Mouse (Mus musculus): ENCODE measurements around the gene Rabggta.
"Not testable (repeated sequence)": the region's sequence is repeated elsewhere in the genome, so short reads cannot be mapped to it uniquely, and the experiment has no call there.

The Rabggta gene

DNA sequence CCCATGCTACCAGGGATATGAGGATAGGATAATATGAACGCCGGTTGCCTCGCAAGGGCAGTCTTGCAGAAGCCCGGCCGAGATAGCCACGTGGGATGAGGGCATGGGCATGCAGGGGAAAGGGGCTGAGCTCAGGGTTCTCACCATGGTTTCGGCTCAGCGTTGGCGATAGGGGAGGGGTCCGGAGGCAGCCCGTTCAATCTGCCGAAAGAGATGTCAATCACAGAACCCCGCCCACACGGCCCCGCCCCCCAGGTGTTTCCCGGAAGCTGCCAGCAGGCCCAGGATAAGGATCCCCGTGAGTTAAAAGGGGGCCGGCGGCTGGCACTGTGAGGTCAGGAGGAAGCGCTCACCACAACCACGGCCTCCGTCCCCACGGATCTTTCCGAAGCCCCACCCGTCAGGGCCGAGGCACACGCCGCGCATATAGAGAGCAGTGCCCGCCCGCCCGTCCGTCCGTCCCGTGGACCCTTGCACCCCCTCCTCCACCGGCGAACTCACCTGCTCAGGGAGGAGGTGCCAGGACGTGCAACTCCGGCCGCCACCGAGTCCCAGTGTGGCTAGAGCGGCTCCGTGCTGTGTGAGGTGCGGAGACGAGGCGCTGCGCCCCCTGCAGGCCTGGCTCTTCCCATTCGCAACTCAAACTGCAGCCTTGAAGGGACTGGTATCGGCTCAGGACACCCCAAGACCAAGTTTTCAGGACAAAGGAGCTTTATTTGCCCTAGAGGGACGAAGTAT is at the start of gene Rabggta:
Rabggta (minus strand) TSS at position 564 of the 738 bp plus-strand sequence.
- in situ Hi-C loops (cut with MboI, MseI) = loop anchor here (25.0 kb wide), 1 partner anchor 840 kb away; no protein-coding TSS in a partner anchor

GRCm38 (mm10) chr14:55769087-55769703 is 47.1 kb upstream of the Rabggta start:
- in situ Hi-C loops (cut with MboI, MseI) = no loop called here

DNA sequence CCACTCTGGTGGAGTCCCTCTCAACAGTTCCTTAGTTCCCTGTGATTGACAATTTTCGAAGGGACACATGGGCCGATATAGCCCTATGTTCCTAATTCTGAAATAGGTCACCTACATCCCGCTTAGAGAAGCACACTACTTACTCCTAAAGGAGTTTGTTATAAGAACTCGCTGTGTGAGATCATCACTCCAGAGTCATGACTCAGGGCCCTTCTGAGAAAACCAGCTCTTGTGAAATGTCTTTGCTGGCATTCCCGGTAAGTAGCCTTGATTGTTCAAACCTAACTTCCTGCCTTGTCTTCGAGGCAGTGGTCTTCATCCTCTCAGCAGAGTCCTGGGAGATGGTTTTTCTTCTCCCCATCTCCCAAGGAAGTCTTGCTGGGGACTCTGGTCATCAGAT is 46.5 kb upstream of the Rabggta start:
- in situ Hi-C loops (cut with MboI, MseI) = no loop called here

DNA sequence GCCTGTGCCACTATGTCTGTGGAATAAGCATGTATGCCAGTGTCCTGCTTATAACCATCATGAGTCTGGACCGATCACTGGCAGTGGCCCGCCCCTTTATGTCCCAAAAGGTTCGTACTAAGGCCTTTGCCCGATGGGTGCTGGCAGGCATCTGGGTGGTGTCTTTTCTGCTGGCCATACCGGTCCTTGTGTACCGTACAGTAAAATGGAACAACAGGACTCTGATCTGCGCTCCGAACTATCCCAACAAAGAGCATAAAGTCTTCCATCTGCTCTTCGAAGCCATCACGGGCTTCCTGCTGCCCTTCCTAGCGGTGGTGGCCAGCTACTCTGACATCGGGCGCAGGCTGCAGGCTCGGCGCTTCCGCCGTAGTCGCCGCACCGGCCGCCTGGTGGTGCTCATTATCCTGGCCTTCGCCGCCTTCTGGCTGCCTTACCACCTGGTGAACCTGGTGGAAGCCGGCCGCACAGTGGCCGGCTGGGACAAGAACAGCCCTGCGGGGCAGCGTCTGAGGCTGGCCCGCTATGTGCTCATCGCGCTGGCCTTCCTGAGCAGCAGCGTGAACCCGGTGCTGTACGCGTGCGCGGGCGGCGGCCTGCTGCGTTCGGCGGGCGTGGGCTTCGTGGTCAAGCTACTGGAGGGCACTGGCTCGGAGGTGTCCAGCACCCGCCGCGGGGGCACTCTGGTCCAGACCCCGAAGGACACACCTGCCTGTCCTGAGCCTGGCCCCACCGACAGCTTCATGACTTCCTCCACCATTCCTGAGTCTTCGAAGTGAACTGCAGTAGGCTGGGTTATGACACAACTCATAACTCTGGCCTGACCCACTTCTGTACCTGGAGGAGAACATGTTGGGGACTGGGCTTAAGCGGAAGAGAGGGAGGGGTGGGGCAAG is 45.7 kb upstream of the Rabggta start:
- in situ Hi-C loops (cut with MboI, MseI) = no loop called here

DNA sequence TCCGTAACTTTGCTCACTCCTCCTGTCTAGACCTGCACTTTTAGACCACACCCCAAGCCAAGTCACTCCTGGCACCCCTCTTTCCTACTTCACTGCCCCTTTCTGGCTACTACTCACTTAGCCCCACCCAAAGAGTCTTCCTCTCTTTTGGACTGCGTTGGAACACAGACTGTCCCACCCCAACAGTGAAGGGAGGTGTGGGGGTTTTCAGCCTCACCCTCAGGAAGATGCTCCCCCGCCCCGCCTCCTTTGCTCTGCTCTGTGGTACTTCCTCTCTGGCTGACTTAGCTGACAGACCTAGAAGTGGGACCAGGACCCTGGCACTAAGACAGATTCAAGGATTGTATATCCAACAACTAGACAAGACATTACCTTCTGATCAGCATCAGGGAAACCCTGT is 43.6 kb upstream of the Rabggta start, which contains the start of gene Ltb4r1:
Ltb4r1 (plus strand) TSS at position 267 of the 400 bp plus-strand sequence.
- in situ Hi-C loops (cut with MboI, MseI) = no loop called here

GRCm38 (mm10) chr14:55763166-55763565 is 41.1 kb upstream of the Rabggta start:
- in situ Hi-C loops (cut with MboI, MseI) = no loop called here

GRCm38 (mm10) chr14:55762001-55762821 is 40.1 kb upstream of the Rabggta start:
- in situ Hi-C loops (cut with MboI, MseI) = no loop called here

- in situ Hi-C loops (cut with MboI, MseI) = no loop called here
Observed at GRCm38 (mm10) chr14:55761163-55761562, 39.1 kb upstream of the Rabggta start, which contains the start of gene Ltb4r2. Ltb4r2 (plus strand) TSS chr14:55761428.

DNA sequence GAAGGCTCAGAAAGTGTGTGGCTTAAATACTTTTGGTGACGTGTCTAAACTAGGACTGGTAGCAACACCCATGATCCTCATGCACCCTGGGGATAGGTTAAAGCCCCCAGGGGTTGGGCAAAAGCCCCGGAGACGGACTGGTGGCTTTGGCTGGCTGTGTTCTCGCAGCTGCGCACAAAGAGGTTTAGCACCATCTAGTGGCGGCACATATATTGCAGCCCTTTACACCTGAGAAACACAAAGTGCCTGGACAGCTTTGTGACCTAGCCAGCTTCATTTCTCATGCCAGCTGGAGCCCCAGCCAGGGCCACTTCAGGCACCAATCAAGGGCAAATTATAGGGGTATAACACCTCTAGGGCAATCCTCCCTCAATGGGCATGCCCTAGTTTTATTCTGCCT is 38.1 kb upstream of the Rabggta start:
- in situ Hi-C loops (cut with MboI, MseI) = not testable (repeated sequence)

GRCm38 (mm10) chr14:55758363-55758784 is 36.3 kb upstream of the Rabggta start, which contains the start of gene Cideb:
Cideb (minus strand) TSS chr14:55758458.
- in situ Hi-C loops (cut with MboI, MseI) = no loop called here

GRCm38 (mm10) chr14:55757566-55757965 is 35.5 kb upstream of the Rabggta start:
- in situ Hi-C loops (cut with MboI, MseI) = no loop called here

GRCm38 (mm10) chr14:55747051-55747847 is 25.2 kb upstream of the Rabggta start:
- in situ Hi-C loops (cut with MboI, MseI) = no loop called here

- in situ Hi-C loops (cut with MboI, MseI) = no loop called here
Observed at GRCm38 (mm10) chr14:55745861-55746237, 23.8 kb upstream of the Rabggta start.

DNA sequence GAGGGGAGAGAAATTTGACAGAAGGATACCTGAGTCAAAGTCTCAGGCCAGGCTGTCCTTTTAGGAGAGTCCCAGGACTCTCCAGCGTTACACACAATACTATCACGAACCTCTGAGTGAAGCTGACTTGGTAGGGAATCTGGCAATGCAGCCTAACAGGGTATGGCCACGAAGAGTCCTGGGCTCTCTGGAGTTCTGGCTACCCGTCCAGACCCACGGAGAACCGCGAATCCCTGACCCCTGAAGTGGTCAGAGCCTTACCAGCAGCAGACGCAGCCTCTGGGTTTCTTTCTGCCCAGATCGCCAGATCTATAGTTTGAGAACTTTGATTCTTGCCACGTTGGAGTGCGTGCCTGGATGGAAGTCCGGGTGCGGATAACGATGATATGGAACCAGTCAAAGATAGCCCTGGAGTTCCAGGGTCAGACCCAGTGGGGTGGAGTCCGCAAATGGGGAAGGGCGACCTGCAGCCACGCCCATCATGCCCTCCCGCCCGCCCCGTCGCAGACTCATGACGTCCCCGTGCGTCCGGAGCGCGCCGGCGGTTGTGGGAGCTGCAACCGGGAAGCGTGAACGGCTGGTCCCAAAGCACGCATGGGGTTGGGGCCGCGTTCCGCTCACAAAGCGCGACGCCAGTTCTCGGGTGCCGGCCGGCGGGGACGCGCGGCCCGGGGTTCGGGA is 23.3 kb upstream of the Rabggta start, which contains the start of the genes Dhrs1 and Nop9:
Dhrs1 (minus strand) TSS at position 511 of the 681 bp plus-strand sequence.
Nop9 (plus strand) TSS at position 514 of the 681 bp plus-strand sequence.
- in situ Hi-C loops (cut with MboI, MseI) = no loop called here

GRCm38 (mm10) chr14:55743711-55744110 is 21.6 kb upstream of the Rabggta start:
- in situ Hi-C loops (cut with MboI, MseI) = loop anchor here (5.0 kb wide), 1 partner anchor 61 kb away; the partner anchor contains the start of gene Tinf2

- in situ Hi-C loops (cut with MboI, MseI) = no loop called here
Observed at GRCm38 (mm10) chr14:55737086-55737687, 15.1 kb upstream of the Rabggta start.

- in situ Hi-C loops (cut with MboI, MseI) = no loop called here
Observed at GRCm38 (mm10) chr14:55735758-55736157, 13.7 kb upstream of the Rabggta start.

DNA sequence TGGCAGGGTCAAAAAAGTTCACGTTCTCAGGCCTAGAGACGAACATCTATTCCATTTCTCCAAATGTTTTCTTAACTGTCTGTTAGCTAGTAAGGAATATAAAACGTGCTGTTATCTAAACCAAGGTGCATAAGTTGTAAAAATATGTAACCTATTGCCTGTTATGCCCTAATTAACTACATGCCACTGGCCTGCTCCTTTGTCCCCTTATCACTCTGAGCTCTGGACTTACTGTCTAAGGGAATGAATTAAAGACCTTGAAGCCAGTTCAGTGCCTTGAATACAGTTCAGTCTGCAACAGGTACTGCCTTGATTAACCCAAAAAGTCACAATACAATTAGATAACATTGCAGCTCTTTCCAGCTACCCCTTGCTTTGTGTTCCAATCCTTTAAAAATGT is 13.3 kb upstream of the Rabggta start:
- in situ Hi-C loops (cut with MboI, MseI) = no loop called here

DNA sequence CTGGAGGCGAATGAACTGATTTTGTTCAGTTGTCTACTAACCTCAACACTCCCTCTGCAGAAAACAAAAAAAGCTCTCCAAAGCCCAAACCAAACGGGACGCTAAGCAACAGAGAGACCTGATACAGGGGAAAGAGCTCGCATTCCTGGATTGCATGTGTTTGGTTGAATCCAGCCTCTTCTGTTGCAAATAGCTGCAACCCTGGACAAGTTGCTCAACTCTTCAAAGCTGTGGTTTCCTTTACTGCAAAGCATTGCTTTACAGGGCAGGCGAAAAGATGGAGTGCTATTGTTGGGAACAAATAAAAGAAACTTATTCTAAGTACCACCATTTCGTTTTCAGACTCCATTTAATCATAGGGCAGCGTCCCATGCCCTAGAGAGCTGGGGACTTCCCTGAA is 12.8 kb upstream of the Rabggta start:
- in situ Hi-C loops (cut with MboI, MseI) = no loop called here

Measured in T-helper 1 cell (primary cell).